Mouse (Mus musculus) ES-E14 (cell line): ENCODE measurements around the gene Bbs12.

Source experiments
- HCFC1 ChIP-seq: IDR thresholded peaks from 2 replicates; pipeline ENCODE4 v1.6.1; 2012; ENCODE audit warnings: low read length, inconsistent platforms, borderline replicate concordance; ENCODE audit not compliant: insufficient read depth
- MAFK ChIP-seq: IDR thresholded peaks from 2 replicates; pipeline ENCODE4 v1.6.1; 2014; ENCODE audit warnings: mild to moderate bottlenecking, low read depth, low read length, inconsistent platforms; ENCODE audit not compliant: insufficient read depth
- ZC3H11A ChIP-seq: IDR thresholded peaks from 2 replicates; pipeline ENCODE4 v1.6.1; 2012; ENCODE audit warnings: low read depth, mild to moderate bottlenecking, inconsistent platforms, low read length, borderline replicate concordance

DNA sequence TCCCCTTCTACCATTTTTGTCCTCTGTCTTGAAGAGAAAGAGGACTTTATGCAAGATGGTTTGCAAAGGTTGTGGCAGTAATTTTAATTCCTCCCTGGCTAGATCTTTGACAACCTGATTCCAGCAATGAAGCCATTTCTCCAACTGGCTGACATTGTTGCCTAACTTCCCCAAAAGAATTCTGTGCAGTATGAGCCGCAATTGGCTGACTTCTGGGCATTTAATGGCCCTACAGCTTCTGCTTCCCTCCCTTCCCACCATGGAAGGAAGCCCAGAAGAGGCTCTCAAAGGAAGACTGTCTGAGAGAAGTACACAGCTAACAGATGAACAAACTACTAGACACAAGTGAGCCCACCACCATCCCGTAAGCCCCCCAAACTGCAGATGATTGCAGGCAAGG lies 23.1 kb upstream of the Bbs12 start:
- no peak for TF ChIP-seq MAFK
- no peak for TF ChIP-seq HCFC1
- TF ChIP-seq ZC3H11A, result no peak
